Mouse (Mus musculus) C2C12 (cell line): ENCODE measurements at regions not wholly inside any gene's neighbourhood (a gene's known extent, or its start where the extent isn't known, plus 50 kb on each side); places are given as distances from the start of the nearest gene placed in this dataset.

Experiments used
- CEBPB ChIP-seq: IDR thresholded peaks from one replicate; pipeline ENCODE4 v1.6.1; 2011; ENCODE audit warnings: low read depth, mild to moderate bottlenecking, control low read depth, moderate library complexity
- CTCF ChIP-seq: IDR thresholded peaks from one replicate; pipeline ENCODE4 v1.5.1; 2011; ENCODE audit not compliant: control insufficient read depth, insufficient read depth, insufficient read length
- MAX ChIP-seq: IDR thresholded peaks from one replicate; pipeline ENCODE4 v1.6.1; 2011; ENCODE audit warnings: mild to moderate bottlenecking, control low read depth
- MYOD1 ChIP-seq: IDR thresholded peaks from one replicate; pipeline ENCODE4 v1.6.1; 2011; ENCODE audit warnings: low read depth; ENCODE audit not compliant: control insufficient read depth, insufficient read length
- MYOG ChIP-seq: IDR thresholded peaks from one replicate; pipeline ENCODE4 v1.6.1; 2011; ENCODE audit not compliant: control insufficient read depth, insufficient read length; ENCODE audit errors: extremely low read depth
- USF1 ChIP-seq: IDR thresholded peaks from one replicate; pipeline ENCODE4 v1.6.1; 2011; ENCODE audit warnings: low read depth, mild to moderate bottlenecking, control low read depth, moderate library complexity

- TF ChIP-seq CTCF (no peak), CEBPB (no peak), MAX (no peak), MYOD1 (no peak), USF1 (no peak), MYOG (no peak)
These were observed 353.3 kb downstream of the Rapgef2 start for GRCm38 (mm10) chr3:78932975-78933374.
